Mouse (Mus musculus) myocyte (in vitro differentiated cells): ENCODE results near the gene Cers3.

Experiments used
- CEBPB ChIP-seq: IDR thresholded peaks from 2 replicates; pipeline ENCODE4 v1.6.1; 2011; ENCODE audit warnings: mild to moderate bottlenecking, moderate library complexity; ENCODE audit not compliant: poor library complexity, insufficient read depth, severe bottlenecking
- E2F4 ChIP-seq: IDR thresholded peaks from one replicate; pipeline ENCODE4 v1.6.1; 2011; ENCODE audit warnings: mild to moderate bottlenecking, control low read depth, moderate library complexity; ENCODE audit not compliant: insufficient read depth
- MAX ChIP-seq: IDR thresholded peaks from one replicate; pipeline ENCODE4 v1.6.1; 2011; ENCODE audit warnings: low read depth, mild to moderate bottlenecking, control low read depth
- MYOD1 ChIP-seq, 3 experiments: IDR thresholded peaks; one replicate each; pipeline ENCODE4 v1.6.1; 2011; ENCODE audit warnings: control low read depth in 2 of 3, low read depth in 2 of 3, mild to moderate bottlenecking in 2 of 3, moderate library complexity in 1 of 3; ENCODE audit not compliant: insufficient read length in 2 of 3, control insufficient read depth in 1 of 3
- MYOG ChIP-seq, 3 experiments: IDR thresholded peaks; one replicate each; pipeline ENCODE4 v1.6.1; 2011; ENCODE audit warnings: control low read depth in 2 of 3, low read depth in 2 of 3, mild to moderate bottlenecking in 2 of 3; ENCODE audit not compliant: insufficient read length in 2 of 3, control insufficient read depth in 1 of 3, insufficient read depth in 1 of 3
- POLR2A ChIP-seq: IDR thresholded peaks from one replicate; pipeline ENCODE4 v1.6.1; 2011; ENCODE audit warnings: low read depth, mild to moderate bottlenecking, control low read depth, moderate library complexity; ENCODE audit not compliant: insufficient read length
- POLR2AphosphoS2 ChIP-seq: IDR thresholded peaks from one replicate; pipeline ENCODE4 v1.6.1; 2011; ENCODE audit warnings: low read depth, control low read depth; ENCODE audit not compliant: insufficient read length
- REST ChIP-seq: IDR thresholded peaks from one replicate; pipeline ENCODE4 v1.6.1; 2011; ENCODE audit warnings: mild to moderate bottlenecking, control low read depth, moderate library complexity; ENCODE audit not compliant: insufficient read depth, insufficient read length
- SRF ChIP-seq: IDR thresholded peaks from one replicate; pipeline ENCODE4 v1.6.1; 2011; ENCODE audit warnings: low read depth; ENCODE audit not compliant: control insufficient read depth, insufficient read length
- TCF12 ChIP-seq: IDR thresholded peaks from one replicate; pipeline ENCODE4 v1.6.1; 2011; ENCODE audit warnings: mild to moderate bottlenecking, control low read depth; ENCODE audit not compliant: poor library complexity, insufficient read depth, severe bottlenecking
- TCF3 ChIP-seq: IDR thresholded peaks from one replicate; pipeline ENCODE4 v1.6.1; 2011; ENCODE audit warnings: low read depth, control low read depth; ENCODE audit not compliant: insufficient read length
- USF1 ChIP-seq: IDR thresholded peaks from one replicate; pipeline ENCODE4 v1.6.1; 2011; ENCODE audit warnings: low read depth, mild to moderate bottlenecking, control low read depth, moderate library complexity

- TF ChIP-seq POLR2A (no peak), TCF12 (no peak), MAX (no peak), CEBPB (no peak), SRF (no peak), POLR2AphosphoS2 (no peak), E2F4 (no peak), USF1 (no peak), REST (no peak), MYOD1 (IDR thresholded peaks at IDR 0.05; ENCODE audit: control insufficient read depth in 1 of 3, insufficient read length in 2 of 3, low read depth in 2 of 3) (no peak), MYOG (IDR thresholded peaks at IDR 0.05; ENCODE audit: control insufficient read depth in 1 of 3, insufficient read depth in 1 of 3, insufficient read length in 2 of 3, low read depth in 2 of 3) (no peak), TCF3 (no peak)
Measured at GRCm38 (mm10) chr7:66741008-66741407, 2.3 kb upstream of the Cers3 start.
